Mouse (Mus musculus): ENCODE data around the gene Sptan1. TPM values are rescaled to one million over a fixed set of nuclear protein-coding genes. Genes with fewer than 3 reads are reported as not detected.

The Sptan1 gene
- polyA plus RNA-seq, 1 experiment from 2014 or later, result 93.0 TPM

DNA sequence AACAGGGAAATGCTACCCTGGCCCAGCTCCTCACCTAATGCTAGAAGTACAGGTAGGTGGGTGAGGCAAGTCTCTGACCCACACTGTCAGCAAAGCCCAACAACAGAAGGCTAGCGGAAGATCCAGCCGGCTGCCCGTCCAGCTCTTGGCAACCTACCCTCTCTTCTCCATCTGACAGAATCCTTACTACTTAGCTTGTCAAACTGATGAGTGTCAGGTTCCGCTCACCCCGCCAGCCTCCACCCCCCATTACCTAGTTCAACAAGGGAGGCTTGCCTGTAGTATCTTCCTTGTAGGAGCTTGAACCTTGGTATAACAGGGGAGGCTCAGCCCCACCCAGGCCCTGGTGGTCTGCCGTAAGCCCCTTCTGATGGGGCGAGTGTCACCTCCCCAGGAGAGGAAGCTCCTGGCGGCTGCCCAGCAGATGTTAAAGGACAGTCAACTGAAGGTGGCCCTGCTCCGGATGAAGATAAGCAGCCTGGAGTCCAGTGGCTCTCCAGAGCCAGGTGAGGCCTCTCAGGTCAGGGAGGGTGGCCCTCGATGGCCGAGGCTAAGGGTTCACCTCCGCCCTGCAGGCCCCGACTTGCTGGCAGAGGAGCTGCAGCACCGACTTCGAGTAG, 114.9 kb downstream of the Sptan1 start:
- no peaks in the 10 kb centered on the region for H3K27me3 ChIP-seq (ENCODE audit: control insufficient read depth, insufficient read depth, low read length)
- no peak overlapping the region for H3K27ac ChIP-seq (ENCODE audit: low read length)
- no peak overlapping the region for H3K4me2 ChIP-seq (ENCODE audit: low read depth, low read length)
- H3K9ac ChIP-seq (ENCODE audit: low read length), result no peak overlapping the region
- H3K4me1 ChIP-seq (ENCODE audit: control insufficient read depth, insufficient read depth, low read length), result peaks cover 11% of the 10 kb centered on the region
- no peak for ATAC-seq (replicated peaks; ENCODE audit: extremely low read depth, insufficient read depth, low FRiP score)
- WGBS, result 76% methylated on average over 15 of the region's 15 CpGs
- no peak overlapping the region for H3K4me3 ChIP-seq (ENCODE audit: low read length)
- H3K36me3 ChIP-seq (ENCODE audit: control insufficient read depth, insufficient read depth), result no peaks in the 10 kb centered on the region
- no peaks in the 10 kb centered on the region for H3K9me3 ChIP-seq (replicated peaks; ENCODE audit: control insufficient read depth, low read length)

Small RNA genes lying within 50 kb of the gene (microRNA-seq; reads per million reads assigned to microRNA genes)
- not detected for gene Mir6997

Other genes starting within 250 kb of the Sptan1 start
- not detected in 2 replicates for gene Gm13420, start 213.9 kb upstream of the Sptan1 start, polyA plus RNA-seq (2015; fragmentation: Nextera tagmentation; extraction: Ambion mirVana)
- gene Gm13547, start 206.2 kb upstream of the Sptan1 start, polyA plus RNA-seq (2015; fragmentation: Nextera tagmentation; extraction: Ambion mirVana), result 0.32 TPM in 1 of 2 replicates, not detected in the other
- gene Coq4, start 178.1 kb upstream of the Sptan1 start, polyA plus RNA-seq (2015; fragmentation: Nextera tagmentation; extraction: Ambion mirVana), result 27.2 and 31.4 TPM in 2 replicates
- 26.4 and 29.6 TPM in 2 replicates for gene Trub2, start 177.1 kb upstream of the Sptan1 start, polyA plus RNA-seq (2015; fragmentation: Nextera tagmentation; extraction: Ambion mirVana)
- gene Slc27a4, start 162.9 kb upstream of the Sptan1 start, polyA plus RNA-seq (2015; fragmentation: Nextera tagmentation; extraction: Ambion mirVana), result 10.6 and 11.5 TPM in 2 replicates
- 16.3 and 17.2 TPM in 2 replicates for gene Urm1, start 145.5 kb upstream of the Sptan1 start, polyA plus RNA-seq (2015; fragmentation: Nextera tagmentation; extraction: Ambion mirVana)
- 16.8 and 21.5 TPM in 2 replicates for gene Cercam, start 96.4 kb upstream of the Sptan1 start, polyA plus RNA-seq (2015; fragmentation: Nextera tagmentation; extraction: Ambion mirVana)
- gene Odf2, start 76.3 kb upstream of the Sptan1 start, polyA plus RNA-seq (2015; fragmentation: Nextera tagmentation; extraction: Ambion mirVana), result 41.3 and 48.1 TPM in 2 replicates
- 40.0 and 40.3 TPM in 2 replicates for gene Gle1, start 30.1 kb upstream of the Sptan1 start, polyA plus RNA-seq (2015; fragmentation: Nextera tagmentation; extraction: Ambion mirVana)
- gene Wdr34, start 83.3 kb downstream of the Sptan1 start, polyA plus RNA-seq (2015; fragmentation: Nextera tagmentation; extraction: Ambion mirVana), result 24.1 and 25.6 TPM in 2 replicates
- gene Set, start 91.8 kb downstream of the Sptan1 start, polyA plus RNA-seq (2015; fragmentation: Nextera tagmentation; extraction: Ambion mirVana), result 198 and 217 TPM in 2 replicates
- gene Pkn3, start 112.1 kb downstream of the Sptan1 start, polyA plus RNA-seq (2015; fragmentation: Nextera tagmentation; extraction: Ambion mirVana), result 9.4 and 11.7 TPM in 2 replicates
- gene Zdhhc12, start 128.1 kb downstream of the Sptan1 start, polyA plus RNA-seq (2015; fragmentation: Nextera tagmentation; extraction: Ambion mirVana), result 29.4 and 30.8 TPM in 2 replicates
- gene Zer1, start 159.0 kb downstream of the Sptan1 start, polyA plus RNA-seq (2015; fragmentation: Nextera tagmentation; extraction: Ambion mirVana), result 5.7 TPM in 2 replicates
- 5.4 and 7.1 TPM in 2 replicates for gene Tbc1d13, start 168.2 kb downstream of the Sptan1 start, polyA plus RNA-seq (2015; fragmentation: Nextera tagmentation; extraction: Ambion mirVana)
- 37.4 and 40.0 TPM in 2 replicates for gene Endog, start 205.9 kb downstream of the Sptan1 start, polyA plus RNA-seq (2015; fragmentation: Nextera tagmentation; extraction: Ambion mirVana)
- 31.5 and 34.3 TPM in 2 replicates for gene Spout1, start 212.9 kb downstream of the Sptan1 start, polyA plus RNA-seq (2015; fragmentation: Nextera tagmentation; extraction: Ambion mirVana)
- gene Kyat1, start 240.3 kb downstream of the Sptan1 start, polyA plus RNA-seq (2015; fragmentation: Nextera tagmentation; extraction: Ambion mirVana), result 26.9 and 28.1 TPM in 2 replicates

All from heart, embryonic 16.5 days (tissue).